Mouse (Mus musculus) right cerebral cortex, postnatal 36 days (tissue): Measurements from ENCODE around the gene Mpv17l2.
A peak's percentile ranks its signal among the peaks of the same experiment; 100 is the strongest.

Experiments used
- DNase-seq, 2 experiments: peaks; one replicate each; pipeline ENCODE4 v3.0.0; 2022; ENCODE audit warnings: low spot score in 2 of 2, mixed read lengths in 1 of 2

The Mpv17l2 gene

DNA sequence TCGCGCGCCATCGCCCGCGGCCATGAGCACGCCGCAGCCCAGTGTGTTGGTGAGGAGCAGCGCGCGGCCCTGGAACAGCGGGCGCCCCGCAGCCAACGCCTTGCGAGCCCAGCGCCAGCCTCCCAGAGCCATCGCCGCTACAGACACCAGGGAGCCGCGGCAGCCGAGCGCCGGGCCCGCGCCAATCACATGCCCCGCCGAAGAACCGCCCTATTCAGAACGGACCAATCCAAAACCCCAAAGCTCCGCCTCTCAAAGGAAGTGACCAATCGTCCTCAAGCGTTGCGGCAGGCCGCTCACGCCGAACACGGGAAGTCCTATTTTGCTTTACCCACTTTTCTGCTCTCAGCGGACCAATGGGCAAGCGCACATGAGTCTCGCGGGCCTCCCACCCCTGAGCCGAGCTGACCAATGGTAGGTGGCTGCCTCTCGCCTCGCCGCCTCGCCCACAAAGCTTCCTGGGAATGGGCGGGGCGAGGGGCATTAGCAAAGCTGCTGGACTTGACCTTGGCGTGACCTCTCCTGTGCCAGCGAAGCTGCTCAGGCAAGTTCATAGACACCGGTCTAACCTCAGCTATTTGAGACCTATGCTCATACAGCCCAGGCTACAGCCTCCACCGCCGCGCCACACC is at the start of gene Mpv17l2:
TSS of gene Mpv17l2 (minus strand) at position 172 of the 632 bp plus-strand sequence.
- peak; percentile 96 to 98 for DNase-seq

DNA sequence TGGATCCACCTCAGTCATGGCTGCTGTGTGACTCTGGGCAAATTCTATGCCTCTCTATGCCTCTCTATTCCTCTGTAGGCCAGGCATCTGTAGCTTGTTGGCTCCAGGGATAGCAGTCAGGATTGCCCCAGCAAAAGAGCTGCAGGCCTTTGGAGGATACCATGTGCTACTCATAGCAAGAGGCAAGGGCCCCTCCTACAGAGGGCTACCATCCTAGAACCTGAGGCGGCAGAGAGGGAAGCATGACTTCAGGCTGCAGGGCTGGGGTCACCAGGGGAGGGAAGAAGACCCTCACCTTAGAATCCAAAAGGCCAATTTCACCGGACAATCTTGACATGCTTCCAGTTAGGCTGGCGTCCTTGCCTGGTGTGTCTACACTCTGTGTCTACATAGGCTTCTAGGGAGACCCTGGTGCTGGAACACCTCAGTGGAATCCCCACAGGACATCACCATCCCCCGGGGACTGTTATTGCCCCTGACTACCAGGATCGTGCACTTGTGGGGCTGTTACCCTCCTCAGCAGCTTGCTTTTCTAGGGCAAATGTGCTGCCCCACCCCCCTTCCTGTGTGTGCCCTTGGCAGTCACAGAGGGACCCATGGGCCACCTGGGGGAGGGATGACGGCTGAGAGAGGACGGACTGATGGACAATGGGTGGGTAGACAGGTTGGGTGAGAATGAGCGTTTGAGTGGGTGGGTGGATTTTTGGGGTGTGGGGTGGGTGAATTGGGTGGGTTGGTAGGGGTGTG is 48.4 kb upstream of the Mpv17l2 start:
- DNase-seq = no peak

DNA sequence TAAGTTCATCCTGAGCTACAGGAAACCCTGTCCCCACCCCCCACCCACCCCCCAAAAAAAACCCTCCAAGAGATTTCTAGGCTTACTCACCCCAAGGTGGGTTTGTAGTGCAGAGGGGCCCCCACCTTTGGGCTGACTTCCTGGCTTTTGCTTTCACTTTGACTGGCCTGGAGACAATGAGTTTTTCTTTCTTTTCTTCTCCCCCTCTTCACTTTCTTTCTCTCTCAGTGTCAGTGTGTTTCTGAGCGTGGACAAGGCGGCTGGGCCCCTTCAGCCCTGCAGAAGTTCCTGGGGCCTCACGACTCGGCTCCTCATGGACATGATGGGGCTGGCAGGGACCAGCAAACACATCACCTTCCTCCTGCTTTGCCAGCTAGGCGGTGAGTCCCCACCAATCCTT is 47.5 kb upstream of the Mpv17l2 start, which contains the start of gene Il12rb1:
TSS of gene Il12rb1 (plus strand) at position 211 of the 400 bp plus-strand sequence.
- no peak for DNase-seq

DNA sequence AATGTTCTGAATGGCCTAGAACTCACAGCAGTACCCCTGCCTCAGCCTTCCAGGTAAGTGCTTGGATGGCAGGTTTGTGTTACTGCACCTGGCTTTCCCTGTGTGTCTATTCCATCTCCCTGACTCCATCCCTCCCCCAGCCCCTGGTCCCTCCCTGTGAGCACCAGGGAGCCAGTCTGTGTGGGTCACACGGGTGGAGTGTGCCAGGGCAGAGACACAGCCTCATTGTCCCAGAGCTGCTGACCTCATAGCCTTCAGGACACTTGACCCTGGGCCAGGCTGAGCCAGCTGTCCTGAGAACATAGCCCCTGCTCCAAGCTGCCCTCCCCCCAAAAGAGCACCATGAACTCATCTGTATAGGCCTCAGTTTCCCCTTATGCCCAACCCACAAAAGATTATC is 46.6 kb upstream of the Mpv17l2 start:
- DNase-seq = no peak

DNA sequence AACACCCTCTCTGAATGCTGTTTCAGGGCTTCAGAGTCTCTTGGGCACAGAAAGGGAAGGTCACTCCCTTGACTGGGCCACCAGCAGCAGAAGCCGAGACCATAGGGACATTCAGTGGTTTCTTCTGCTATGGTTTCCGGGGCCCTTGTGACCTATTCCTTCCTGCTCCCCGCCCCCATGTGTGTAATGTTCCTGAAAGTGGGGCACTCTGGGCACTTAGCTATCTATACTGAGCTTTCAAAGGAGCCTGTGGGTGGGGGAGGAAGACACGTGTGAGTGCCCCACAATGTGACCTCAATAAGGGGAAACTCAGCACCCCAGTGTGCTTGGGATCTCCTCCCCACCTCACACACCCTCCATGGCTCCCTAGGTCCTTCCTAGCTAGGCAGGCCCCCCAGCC is 45.8 kb upstream of the Mpv17l2 start:
- no peak for DNase-seq

DNA sequence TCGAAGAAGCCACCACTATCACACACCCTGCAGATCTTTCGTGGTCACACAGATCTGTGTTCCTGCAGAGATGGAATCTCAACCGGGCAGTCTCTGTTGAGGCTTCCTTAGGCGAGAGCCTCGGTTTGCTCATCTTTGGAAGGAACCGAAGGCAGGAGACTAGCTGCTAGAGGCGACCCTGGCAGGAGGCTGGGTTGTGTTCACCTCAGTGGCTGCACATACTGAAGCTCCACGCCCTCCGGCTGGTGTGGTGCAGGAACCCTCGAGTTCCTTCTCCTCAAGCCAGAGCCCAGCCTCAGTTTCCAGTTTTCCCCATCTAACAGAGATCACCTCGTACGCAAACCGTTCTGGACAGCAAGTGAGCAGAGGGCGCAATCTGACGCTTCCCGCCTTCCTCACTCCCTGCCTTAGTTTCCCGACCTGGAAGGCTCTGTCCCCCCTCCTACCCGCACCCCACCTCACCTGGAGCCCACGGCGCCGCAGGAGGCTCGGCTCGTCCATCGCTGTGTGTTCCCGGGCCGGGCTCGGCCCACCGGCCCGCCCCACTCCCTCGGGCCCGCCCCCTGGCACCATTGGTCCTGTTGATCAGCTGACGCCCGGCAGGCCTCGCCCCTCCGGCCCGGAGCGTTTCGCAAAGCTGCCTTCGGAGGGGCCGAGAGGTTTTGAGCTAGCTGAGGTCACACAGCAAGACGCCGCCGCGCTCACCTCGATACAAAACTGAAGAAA is 43.9 kb upstream of the Mpv17l2 start, which contains the start of gene Mast3:
TSS of gene Mast3 (minus strand) at position 574 of the 726 bp plus-strand sequence.
- peak; percentile 73 to 77 for DNase-seq

DNA sequence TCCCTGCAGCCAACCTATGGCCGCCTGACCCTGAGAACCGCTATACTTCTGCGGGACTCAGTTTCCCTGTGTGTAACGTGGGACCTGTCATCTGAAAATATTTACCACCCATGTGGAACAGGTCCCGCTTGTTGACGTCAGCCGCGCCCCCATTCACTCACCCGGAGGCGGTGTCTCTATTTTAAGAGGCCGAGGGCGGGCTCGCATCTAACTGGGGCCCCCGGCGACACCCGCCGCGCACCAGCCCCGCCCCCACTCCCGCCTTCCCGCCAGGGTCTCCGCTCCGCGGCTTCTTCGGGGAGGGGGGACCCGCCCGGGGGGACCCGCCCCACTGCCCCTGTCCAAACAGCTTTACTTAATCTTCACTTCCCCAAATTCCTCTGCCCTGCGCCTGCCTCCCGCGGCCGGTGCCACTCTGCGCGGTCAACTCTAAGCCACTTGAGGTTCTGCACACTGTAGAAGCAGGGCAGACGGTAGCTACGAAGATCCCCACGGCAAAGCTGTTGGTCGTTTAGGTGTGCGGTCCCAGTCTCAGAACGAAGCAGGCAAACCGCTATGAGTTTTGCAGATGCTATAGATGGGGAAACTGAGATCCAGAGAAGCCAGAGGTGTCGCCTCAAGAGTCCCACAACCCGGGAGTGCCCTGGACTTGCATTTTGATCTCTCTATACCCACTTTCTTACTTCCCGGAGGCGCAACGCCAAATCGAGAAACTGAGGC is 43.2 kb upstream of the Mpv17l2 start:
- peak; percentile 73 to 85 for DNase-seq

DNA sequence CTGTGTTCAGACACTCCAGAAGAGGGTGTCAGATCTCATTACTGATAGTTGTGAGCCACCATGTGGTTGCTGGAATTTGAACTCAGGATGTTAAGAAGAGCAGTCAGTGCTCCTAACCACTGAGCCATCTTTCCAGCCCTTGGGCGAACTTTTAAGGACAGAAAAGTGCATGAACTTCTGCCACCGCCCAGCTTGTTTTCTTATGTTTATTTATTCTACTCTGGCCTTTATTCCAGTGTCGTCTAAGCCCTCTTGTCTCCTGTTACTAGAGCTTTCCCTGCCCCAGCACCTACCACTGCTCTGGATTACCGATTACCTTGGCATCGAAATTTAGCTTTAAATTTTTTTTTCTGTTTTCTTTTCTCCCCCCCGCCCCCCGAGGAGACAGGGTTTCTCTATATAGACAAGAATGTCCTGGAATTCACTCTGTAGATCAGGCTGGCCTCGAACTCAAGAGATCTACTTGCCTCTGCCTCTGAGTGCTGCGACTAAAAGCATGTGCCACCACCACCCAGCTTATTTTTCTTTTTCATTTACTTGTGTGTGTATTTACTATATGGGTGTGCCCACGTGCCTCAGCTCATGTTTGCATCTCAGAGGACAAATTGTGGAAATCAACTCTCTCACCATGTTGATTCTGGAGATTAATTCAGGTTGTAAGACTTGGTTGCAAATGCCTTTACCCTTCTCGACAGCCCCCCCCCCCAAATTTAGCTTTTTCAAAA is 42.2 kb upstream of the Mpv17l2 start:
- no peak for DNase-seq

DNA sequence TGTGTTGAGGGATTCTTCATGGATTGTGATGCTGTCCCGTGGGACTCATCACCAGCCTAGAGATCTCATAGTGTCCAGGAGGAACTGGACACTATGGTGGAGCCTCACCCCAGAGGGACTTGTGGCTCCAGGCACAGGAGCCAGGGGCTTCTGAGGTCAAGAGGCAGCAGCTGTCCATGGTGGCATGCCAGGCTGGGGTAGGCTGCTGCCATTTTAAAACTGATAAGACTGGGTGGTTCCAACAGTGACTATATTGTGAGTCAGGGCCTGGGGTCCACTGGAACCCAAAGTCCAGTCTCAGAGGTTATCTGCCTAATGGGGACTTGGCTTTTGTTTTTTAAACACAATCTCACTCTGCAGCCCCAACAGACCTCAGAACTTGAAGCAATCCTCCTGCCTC is 41.1 kb upstream of the Mpv17l2 start:
- DNase-seq = no peak

DNA sequence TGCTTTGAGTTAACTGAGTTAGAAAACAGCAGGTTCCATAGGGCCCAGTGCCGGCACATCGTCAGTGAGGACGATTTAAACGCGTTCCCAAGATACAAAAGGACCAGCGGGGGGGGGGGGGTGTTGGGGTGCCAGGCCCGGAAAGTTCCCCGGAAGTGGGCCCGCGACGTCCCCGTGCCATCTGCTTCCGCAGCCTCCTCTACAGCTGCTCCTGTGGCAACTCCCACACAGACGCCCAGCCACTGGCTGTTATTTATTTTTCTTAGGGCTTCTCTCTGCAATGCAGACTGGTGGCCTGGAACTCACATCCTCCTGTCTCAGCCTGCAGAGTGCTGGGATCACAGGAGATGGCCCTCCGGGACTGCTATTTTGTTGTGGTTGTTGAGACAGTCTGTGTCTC is 40.4 kb upstream of the Mpv17l2 start:
- DNase-seq = peak; percentile 81 to 85

DNA sequence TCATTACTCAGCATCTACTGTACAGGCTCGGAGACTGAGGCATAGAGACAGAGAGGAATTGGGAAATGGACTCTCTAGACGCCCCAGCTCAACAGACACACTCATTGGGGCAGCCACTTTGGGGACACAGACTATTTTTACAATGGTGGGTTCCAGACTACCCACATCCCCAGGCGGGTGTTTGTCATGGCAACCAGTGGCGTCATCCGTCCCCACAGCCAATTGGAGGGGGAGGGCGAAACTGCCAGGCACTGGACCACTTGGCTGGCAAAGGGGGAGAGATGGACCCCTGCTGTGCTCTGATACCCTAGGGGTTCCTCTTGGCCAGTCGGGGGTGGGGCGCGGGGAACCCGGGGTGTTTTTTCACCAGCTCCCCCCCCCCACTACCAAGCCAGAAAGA is 39.9 kb upstream of the Mpv17l2 start:
- peak in 1 of 2 experiments; percentile 71 for DNase-seq

DNA sequence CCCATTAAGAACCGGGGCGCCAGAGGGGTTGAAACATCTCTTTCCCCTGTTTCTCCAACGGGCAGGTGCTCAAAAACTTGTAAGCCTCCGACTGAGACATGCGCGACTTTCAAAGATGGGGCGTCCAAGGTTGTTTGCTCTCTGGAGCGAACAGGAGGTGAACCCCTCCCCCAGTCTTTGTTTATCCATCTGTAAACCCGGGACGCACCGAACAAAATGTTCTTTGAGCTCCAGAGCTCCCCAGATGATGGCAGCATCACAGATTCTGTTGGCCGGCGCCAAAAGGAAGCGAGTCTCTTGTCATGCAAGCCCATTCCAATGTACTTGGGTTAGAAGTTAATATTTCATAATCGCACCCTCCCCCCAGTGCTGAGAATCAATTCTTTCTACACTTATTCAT is 37.5 kb upstream of the Mpv17l2 start:
- no peak for DNase-seq

DNA sequence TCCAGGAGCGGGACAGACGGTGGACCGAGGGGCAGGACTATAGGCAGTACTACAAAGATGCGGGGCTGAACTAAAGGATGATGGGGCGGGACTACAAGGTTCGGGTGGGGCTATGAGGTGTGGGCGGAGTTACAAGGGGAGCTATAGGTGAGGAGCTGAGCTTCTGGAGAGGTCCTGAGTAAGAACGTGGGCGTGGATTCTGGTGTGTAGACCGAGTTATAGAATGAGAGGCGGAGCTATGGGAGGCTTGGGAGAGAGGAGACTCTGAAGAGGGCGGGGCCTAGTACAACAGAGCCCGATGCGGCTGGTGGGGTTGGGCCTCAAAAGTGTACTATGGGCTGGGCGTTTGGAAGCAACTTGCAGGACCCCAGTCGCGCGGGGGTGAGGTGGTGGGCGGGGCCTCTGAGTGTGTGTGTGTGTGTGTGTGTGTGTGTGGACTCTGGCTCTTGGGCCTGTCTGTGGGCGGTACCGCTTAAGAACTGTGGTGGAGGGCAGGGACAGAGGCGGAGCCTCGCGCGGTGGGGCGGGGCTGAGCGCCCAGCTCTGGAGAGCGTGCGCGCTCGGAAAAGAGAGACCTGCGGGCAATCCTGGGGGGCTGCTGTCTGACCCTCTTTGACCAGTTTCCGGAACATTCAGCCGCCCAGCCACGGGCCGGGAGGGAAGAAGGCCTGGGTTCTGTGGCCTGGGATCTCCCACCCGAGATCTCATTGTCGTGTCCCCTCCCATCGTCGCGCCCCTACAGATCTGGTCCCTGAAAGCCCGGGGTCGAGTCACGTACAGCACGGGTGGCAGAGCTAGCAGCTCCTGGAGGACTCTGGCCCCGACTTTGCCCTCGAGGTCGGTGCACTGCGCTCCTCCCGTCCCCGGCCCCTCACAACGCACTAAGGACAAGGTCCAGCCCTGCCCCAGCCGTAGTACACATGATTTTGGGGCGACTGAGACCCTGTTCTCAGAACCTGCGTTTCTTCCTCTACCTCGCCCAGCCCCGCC is 36.6 kb upstream of the Mpv17l2 start:
- peak; percentile 87 to 92 for DNase-seq

DNA sequence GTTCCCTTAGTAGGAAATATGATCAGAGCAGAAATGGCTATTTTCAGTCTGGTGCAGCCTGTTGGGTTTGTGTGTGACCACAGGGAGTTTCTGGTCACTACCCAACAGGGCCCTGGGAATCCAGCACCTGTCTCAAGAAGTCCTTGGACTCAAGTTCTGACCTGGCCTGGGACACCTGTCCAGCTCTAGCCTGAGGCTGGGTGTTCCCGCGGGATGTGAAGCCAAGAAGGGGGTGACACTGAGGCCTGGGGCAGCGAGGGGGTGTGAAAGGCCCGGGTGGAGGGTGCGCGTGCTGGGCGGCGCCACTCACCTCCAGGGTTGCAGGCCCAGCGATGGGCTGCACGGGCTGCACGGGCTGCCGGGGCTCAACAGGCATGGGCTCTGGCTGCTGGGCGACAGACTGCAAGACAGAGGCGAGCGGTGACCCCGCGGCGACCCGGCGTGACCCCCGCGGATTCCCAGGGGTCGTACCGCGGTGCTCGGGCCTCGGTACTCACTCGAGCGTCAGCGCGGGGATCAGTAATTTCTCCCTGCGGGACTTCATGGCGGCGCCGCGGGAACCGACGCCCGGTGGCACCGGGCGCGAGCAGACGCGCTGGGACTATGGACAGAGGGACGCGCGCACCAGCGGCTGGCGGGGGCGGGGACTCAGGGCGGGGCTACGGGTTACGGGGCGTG is 35.8 kb upstream of the Mpv17l2 start:
- no peak for DNase-seq

DNA sequence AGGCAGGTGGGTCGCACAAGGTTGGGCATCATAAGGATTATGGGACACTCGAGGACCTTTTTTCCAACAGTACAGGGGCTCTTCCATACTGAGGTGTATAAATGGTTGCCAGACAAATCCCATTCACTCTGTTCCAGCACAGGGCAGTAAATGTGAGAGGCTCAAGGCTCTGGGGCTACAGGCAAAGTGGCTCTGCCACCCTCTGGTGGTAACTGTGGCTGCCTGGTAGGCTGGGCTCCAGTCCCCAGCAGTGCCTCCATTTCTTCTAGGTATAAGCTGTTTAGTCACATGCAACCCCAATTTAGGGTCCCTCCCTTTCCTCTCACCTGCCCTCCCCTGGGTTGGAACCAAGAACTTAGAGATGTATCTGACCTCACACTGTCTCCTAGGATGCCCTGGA is 34.6 kb upstream of the Mpv17l2 start:
- DNase-seq = no peak

DNA sequence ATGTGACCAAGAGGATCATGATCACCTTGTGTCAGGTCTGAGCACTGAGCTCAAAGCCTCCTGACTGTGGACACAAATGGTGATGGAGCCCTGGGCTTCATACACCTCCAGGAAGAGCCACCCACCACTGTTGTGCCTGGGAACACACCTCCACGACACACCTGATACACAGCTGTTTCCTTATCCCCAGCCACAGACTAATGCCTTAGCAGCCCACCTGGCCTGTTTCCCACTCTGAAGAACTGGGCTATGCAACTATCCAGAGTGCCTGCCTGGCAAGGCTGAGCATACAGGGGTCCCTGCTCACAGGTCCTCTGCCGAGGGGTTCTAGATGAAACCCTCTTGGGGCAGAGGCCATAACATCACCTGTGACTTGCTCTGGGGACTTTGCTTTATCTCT is 33.5 kb upstream of the Mpv17l2 start:
- no peak for DNase-seq

DNA sequence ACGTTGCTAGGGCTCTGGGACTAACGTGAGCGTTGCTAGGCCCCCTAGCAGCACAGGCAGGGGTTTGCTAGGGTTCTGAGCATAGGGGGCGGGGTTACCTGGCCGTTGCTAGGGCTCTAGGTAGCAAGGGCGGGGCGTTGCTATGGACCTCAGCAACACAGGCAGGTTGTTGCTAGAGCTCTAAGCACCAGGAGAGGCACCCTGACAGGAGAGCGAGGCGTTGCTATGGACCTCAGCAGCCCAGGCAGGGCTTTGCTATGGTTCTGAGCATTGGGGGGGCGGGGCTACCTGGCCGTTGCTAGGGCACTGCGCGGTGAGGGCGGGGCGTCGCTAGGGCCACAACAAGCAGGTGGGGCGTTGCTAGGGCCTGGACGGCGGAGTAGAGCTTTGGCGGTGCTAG is 32.0 kb upstream of the Mpv17l2 start:
- DNase-seq = peak in 1 of 2 experiments; percentile 78

DNA sequence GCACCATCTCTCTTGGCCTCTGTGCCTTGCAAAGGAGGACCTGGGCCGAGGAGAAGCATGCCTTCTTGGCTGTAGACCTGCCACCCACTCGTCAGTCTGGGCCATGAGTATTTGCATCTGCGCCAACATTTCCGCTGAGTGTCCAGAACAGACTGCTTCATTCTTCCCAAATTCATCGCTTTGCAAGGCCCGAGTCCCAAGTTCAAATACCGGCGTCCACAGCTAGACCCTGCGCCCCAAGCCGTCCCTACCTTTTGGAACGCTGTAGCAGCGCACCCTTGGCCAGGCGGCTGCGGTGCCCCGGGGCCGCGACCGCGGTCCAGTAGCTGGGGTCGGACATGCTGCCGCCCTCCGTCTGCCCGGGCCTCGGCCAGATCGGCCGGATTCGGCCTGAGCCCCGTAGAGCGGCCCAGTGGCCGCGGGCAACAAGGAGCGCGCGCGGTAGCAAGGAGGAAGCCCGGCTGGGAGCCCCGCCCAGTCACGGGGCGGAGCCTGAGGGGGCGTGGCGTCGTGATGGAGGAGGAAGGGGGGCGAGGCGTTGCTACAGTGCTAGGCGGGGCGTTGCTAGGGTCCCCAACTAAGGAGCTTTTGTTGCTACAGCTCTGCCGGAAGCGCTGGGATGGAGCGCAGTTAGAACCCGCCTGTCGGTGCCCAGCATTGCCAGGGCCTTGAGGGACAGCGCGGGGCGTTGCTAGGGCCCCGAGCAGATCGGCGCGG is 31.4 kb upstream of the Mpv17l2 start:
- peak; percentile 94 for DNase-seq

DNA sequence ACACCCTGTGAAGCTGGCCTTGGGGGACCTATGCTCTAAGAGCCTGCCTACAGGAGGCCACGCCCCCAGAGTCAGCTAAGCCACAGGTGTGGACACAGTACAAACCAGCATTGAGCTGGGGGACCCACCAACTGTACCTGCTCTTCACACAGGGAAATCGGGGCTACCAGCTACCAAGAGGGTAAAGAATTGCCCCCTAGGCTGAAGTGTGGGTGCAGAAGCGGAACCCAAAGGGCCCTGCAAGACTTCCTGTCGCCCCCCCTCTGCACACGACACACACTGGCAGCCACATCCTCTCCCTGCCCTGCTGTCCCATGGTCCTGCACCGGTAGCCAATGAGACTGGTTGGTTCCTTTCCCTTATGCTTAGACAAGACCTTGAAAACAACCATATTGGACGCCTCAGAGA is 30.6 kb upstream of the Mpv17l2 start:
- DNase-seq = no peak
